Mouse (Mus musculus) right cerebral cortex, postnatal 10 days (tissue): ENCODE data around the gene Ripk1.

Experiments
- DNase-seq, 2 experiments: peaks; one replicate each; pipeline ENCODE4 v3.0.0; 2021; ENCODE audit warnings: low spot score in 2 of 2

Gene Ripk1

GRCm38 (mm10) chr13:34076561-34077491 is 74.7 kb downstream of the Ripk1 start:
- DNase-seq, result peak; percentile 71 to 81

DNA sequence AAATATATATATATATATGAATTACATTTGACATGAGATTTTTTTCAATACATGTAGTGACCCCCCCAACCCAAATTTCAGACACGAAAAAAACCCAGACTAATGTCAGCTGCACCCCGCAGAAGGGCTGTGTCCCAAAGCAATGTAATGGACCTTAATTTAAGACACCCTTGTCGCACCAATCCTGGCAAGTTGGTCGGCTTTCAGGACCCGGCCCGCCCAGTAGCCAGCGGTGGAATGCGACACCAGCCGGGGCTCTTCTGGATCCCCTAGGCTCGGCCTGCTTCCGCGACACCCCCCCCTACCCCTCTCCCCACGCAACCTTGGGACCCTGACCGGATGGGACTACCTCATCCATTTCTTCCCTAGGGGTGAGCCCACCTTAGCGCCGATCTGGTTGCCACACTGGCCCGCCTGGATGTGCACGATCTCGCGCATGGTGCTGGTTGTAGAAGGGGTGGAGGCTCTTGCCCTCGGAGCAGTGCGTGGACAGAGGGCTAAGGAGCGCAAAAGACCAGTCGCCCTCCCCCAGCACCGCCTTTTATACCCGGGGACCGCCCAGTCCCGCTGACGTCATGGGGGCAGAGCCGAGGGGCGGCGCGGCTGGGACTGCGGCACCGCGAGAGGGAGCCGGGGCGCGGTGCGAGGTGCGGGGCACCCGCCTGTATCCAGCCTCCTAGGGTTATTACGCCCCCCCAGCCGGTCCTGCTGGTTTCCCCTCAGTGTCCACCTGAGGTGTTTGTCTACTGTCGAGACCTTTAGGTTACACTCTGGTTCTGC is 75.5 kb downstream of the Ripk1 start, which contains the start of gene Tubb2a:
Gene Tubb2a (minus strand): TSS at position 516 of the 780 bp plus-strand sequence.
- peak; percentile 95 to 97 for DNase-seq

DNA sequence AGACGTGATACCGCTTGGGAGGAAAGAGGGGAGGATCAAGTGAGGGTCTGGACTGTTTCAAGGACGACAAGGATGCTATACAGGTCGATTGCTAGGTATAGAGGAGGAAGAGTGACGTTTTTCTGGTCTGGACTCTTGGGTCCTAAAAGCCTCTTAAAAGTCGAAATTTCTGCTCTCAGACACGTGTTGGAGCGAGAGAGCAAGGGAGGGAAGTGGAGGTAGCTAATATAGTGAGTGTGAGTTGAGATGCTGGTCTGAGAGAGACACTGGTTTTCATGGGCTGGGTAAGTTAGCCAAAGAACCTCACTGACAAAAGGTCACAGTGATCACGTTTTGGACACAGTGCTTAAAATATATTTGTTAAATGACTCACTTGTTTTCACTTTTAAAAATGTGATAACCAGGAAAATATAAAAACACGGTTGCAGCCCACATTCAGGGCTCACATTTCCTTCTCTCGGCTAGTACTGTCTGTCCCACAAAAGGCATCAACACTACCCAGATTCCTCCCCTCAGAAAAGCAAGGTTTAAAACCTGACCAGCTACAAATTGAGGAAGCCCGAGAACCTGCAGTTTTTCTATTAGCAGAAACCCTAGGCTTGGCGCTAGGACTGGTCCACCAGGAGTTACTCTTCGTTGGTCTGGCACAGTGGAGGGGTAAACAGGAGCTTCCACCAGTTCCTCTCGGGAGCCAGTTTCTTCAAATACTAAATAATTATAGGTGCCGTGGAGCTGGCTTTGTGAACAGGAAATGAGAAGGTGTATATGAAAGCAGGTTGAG is 76.5 kb downstream of the Ripk1 start:
- DNase-seq, result no peak

GRCm38 (mm10) chr13:34079801-34080200 is 77.6 kb downstream of the Ripk1 start:
- no peak for DNase-seq

GRCm38 (mm10) chr13:34081926-34082325 is 79.8 kb downstream of the Ripk1 start:
- DNase-seq, result no peak

- peak; percentile 43 to 55 for DNase-seq
These were observed 82.0 kb downstream of the Ripk1 start for GRCm38 (mm10) chr13:34084026-34084750.
